Mouse (Mus musculus) T-cell, adult 2 months (primary cell): Measurements from ENCODE around the gene Ap3d1.
A peak's percentile ranks its signal among the peaks of the same experiment; 100 is the strongest.

ENCODE experiments used
- DNase-seq: peaks from one replicate; pipeline ENCODE4 v3.0.0; 2022; ENCODE audit warnings: low spot score

Gene Ap3d1

DNA sequence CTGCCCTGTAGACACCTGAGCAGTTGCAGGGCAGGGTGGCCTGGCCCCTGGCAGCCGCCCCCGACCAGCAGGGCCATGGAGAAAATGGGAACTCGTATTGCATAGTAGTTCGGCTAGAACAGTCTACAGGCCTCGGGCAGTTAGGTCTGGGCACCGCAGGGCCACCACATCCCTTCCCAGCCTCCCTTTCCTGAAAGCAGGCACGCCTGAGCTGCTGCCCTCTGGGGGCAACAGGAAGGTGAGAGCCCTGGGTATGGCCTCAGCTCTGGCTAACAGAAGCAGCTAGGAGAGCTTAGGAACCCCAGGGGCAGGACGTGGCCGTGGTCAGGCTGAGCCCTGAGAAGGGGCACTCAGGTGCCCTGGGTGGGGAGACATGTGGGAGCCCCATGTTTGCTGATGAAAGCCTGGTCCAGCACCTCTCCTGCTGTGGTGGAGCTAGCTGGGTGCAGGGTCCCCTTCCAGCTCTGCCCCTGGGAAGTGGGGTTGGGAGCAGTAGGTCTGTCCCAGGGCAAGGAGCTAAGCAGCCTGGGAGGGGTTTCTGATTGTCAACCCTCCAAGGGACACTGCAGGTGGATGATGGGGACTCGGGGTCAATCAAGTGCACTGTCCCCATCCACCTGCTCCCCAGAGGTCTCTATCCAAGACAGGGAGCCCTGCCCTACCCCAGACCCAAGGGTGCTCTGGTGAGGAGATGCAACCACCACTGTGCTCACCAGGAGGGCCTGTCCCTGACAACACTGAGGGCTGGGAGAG is 75.9 kb downstream of the Ap3d1 start:
- no peak for DNase-seq

- DNase-seq: no peak
Observed at GRCm38 (mm10) chr10:80665459-80665858, 76.6 kb downstream of the Ap3d1 start.

- no peak for DNase-seq
Observed at GRCm38 (mm10) chr10:80665016-80665380, 77.1 kb downstream of the Ap3d1 start.

DNA sequence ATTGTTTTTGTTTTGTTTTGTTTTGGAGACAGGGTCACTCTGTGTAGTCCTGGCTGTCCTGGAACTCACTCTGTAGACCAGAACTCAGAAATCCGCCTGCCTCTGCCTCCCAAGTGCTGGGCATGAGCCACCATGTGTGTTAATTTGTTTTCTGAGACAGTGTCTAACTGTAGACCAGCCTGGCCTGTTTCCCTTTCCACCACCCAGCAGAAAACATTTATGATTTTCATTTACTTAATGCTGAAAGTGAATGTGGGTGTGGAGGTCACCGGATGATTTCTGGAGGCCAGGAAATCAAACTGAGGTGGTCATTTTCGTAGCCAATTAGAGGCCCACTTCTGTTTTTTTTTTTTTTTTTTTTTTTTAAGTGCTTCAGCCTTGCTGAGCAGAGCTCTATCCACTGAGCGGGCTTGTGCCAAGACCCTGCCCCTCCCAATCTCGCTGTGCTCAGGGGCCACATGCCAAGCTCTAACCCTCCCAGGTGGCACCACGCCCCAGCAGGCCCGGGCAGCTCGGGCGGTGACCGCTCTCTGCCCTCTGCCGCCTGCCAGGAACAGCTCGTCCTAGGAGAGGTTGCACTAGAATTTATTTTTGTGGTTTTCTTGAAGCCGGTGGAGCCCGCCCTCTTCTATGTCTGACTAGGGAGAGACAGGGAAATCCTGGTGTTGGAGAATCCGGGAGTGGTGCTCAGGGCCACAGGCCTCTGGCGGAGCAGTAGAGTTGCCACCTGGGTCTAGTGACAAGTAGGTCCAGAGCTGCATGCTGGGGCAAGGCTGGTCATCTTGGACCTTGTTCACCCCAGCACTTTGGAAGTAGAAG is 77.7 kb downstream of the Ap3d1 start:
- DNase-seq: peak; percentile 36

- no peak for DNase-seq
Observed at GRCm38 (mm10) chr10:80663485-80664196, 78.4 kb downstream of the Ap3d1 start.

- peak; percentile 72 for DNase-seq
Observed at GRCm38 (mm10) chr10:80661149-80661548, 80.9 kb downstream of the Ap3d1 start.

GRCm38 (mm10) chr10:80659213-80659612 is 82.9 kb downstream of the Ap3d1 start:
- peak; percentile 57 for DNase-seq

DNA sequence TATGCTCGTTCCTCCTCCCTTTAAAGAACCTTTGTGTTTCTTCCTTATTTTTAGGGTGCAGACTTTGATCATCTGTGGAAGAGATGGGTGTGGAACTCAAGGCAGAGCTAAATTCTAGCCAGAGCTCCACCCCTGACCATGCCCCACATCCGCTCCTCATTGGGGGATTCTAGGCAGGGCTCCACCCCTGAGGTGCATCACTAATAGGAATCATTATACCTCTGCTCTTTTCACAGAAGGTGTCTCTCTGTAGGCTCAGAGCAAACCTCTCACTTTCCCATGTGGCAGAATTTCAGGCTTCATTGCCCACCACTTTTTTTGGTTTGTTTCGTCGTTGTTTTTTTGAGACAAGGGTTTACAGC is 83.2 kb downstream of the Ap3d1 start:
- DNase-seq: peak; percentile 60

- DNase-seq: peak; percentile 70
Observed at GRCm38 (mm10) chr10:80658194-80658840, 83.7 kb downstream of the Ap3d1 start.
